Mouse (Mus musculus): ENCODE measurements around the gene Il18rap. TPM values are rescaled to one million over a fixed set of nuclear protein-coding genes. Genes with fewer than 3 reads are reported as not detected.

Il18rap gene
- polyA plus RNA-seq, 2 experiments = 0.73 to 1.1 TPM

GRCm38 (mm10) chr1:40537577-40537976 is 22.4 kb downstream of the Il18rap start:
- H3K4me1 ChIP-seq (replicated peaks; ENCODE audit: control insufficient read depth in 2 of 2, insufficient read depth in 2 of 2, low read length in 1 of 2) = no peaks in the 10 kb centered on the region
- H3K4me2 ChIP-seq (ENCODE audit: low read depth) = no peak overlapping the region
- no peaks in the 10 kb centered on the region for H3K9me3 ChIP-seq (ENCODE audit: control insufficient read depth, low read length)
- 63% methylated on average over 5 of the region's 5 CpGs for WGBS (ENCODE audit: insufficient replicate concordance)
- H3K9ac ChIP-seq (replicated peaks) = no peak overlapping the region
- no peak overlapping the region for H3K4me3 ChIP-seq (ENCODE audit: insufficient read depth in 1 of 2, low read depth in 2 of 2, low read length in 2 of 2)
- TF ChIP-seq EP300 (IDR thresholded peaks at IDR 0.05; ENCODE audit: low read depth) = no peak
- TF ChIP-seq CTCF (IDR thresholded peaks at IDR 0.05; ENCODE audit: low read depth) = no peak
- H3K27me3 ChIP-seq (ENCODE audit: control insufficient read depth, insufficient read depth, low read length) = no peaks in the 10 kb centered on the region
- ATAC-seq (ENCODE audit: insufficient read depth) (no peak), DNase-seq (ENCODE audit: low read depth in 3 of 3, low spot score in 3 of 3) (no peak)
- H3K27ac ChIP-seq = no peak overlapping the region
- no peaks in the 10 kb centered on the region for H3K36me3 ChIP-seq (replicated peaks; ENCODE audit: control insufficient read depth, insufficient read depth, low read depth)

GRCm38 (mm10) chr1:40544650-40545049 is 29.5 kb downstream of the Il18rap start:
- no peak overlapping the region for H3K9ac ChIP-seq (replicated peaks)
- H3K27me3 ChIP-seq (ENCODE audit: control insufficient read depth, insufficient read depth, low read length) = no peaks in the 10 kb centered on the region
- no peak for TF ChIP-seq EP300 (IDR thresholded peaks at IDR 0.05; ENCODE audit: low read depth)
- TF ChIP-seq CTCF (IDR thresholded peaks at IDR 0.05; ENCODE audit: low read depth) = peak; percentile 68
- no peaks in the 10 kb centered on the region for H3K9me3 ChIP-seq (ENCODE audit: control insufficient read depth, low read length)
- H3K4me3 ChIP-seq (ENCODE audit: insufficient read depth in 1 of 2, low read depth in 2 of 2, low read length in 2 of 2) = no peak overlapping the region
- DNase-seq (ENCODE audit: low read depth in 3 of 3, low spot score in 3 of 3) = peak; percentile 12 to 31 (median 27)
- H3K4me2 ChIP-seq (ENCODE audit: low read depth) = no peak overlapping the region
- H3K36me3 ChIP-seq (replicated peaks; ENCODE audit: control insufficient read depth, insufficient read depth, low read depth) = no peaks in the 10 kb centered on the region
- no peak for ATAC-seq (ENCODE audit: insufficient read depth)
- no peaks in the 10 kb centered on the region for H3K4me1 ChIP-seq (replicated peaks; ENCODE audit: control insufficient read depth in 2 of 2, insufficient read depth in 2 of 2, low read length in 1 of 2)
- WGBS (ENCODE audit: insufficient replicate concordance) = 2% methylated on average over 2 of the region's 2 CpGs
- no peak overlapping the region for H3K27ac ChIP-seq

- H3K4me3 ChIP-seq (ENCODE audit: insufficient read depth in 1 of 2, low read depth in 2 of 2, low read length in 2 of 2) = no peak overlapping the region
- WGBS (ENCODE audit: insufficient replicate concordance) = 53% methylated on average over 4 of the region's 4 CpGs
Observed at GRCm38 (mm10) chr1:40546645-40547044, 31.5 kb downstream of the Il18rap start.

GRCm38 (mm10) chr1:40547064-40547572 is 32.0 kb downstream of the Il18rap start:
- no peak overlapping the region for H3K27ac ChIP-seq
- ATAC-seq (ENCODE audit: insufficient read depth) = no peak
- no peaks in the 10 kb centered on the region for H3K4me1 ChIP-seq (replicated peaks; ENCODE audit: control insufficient read depth in 2 of 2, insufficient read depth in 2 of 2, low read length in 1 of 2)
- no peak for DNase-seq (ENCODE audit: low read depth in 3 of 3, low spot score in 3 of 3)
- H3K4me2 ChIP-seq (ENCODE audit: low read depth) = no peak overlapping the region
- no peak for TF ChIP-seq CTCF (IDR thresholded peaks at IDR 0.05; ENCODE audit: low read depth)
- no peak overlapping the region for H3K9ac ChIP-seq (replicated peaks)
- H3K4me3 ChIP-seq (ENCODE audit: insufficient read depth in 1 of 2, low read depth in 2 of 2, low read length in 2 of 2) = no peak overlapping the region
- no peaks in the 10 kb centered on the region for H3K27me3 ChIP-seq (ENCODE audit: control insufficient read depth, insufficient read depth, low read length)
- H3K36me3 ChIP-seq (replicated peaks; ENCODE audit: control insufficient read depth, insufficient read depth, low read depth) = no peaks in the 10 kb centered on the region
- WGBS (ENCODE audit: insufficient replicate concordance) = 72% methylated on average over 11 of the region's 11 CpGs
- no peaks in the 10 kb centered on the region for H3K9me3 ChIP-seq (ENCODE audit: control insufficient read depth, low read length)

More at GRCm38 (mm10) chr1:40546645-40547044, 31.5 kb downstream of the Il18rap start:
- H3K4me1 ChIP-seq (replicated peaks; ENCODE audit: control insufficient read depth in 2 of 2, insufficient read depth in 2 of 2, low read length in 1 of 2) = no peaks in the 10 kb centered on the region
- DNase-seq (ENCODE audit: low read depth in 3 of 3, low spot score in 3 of 3) (no peak), ATAC-seq (ENCODE audit: insufficient read depth) (no peak)
- TF ChIP-seq EP300 (IDR thresholded peaks at IDR 0.05; ENCODE audit: low read depth) (no peak), CTCF (IDR thresholded peaks at IDR 0.05; ENCODE audit: low read depth) (no peak)
- no peaks in the 10 kb centered on the region for H3K9me3 ChIP-seq (ENCODE audit: control insufficient read depth, low read length)
- H3K4me2 ChIP-seq (ENCODE audit: low read depth) = no peak overlapping the region
- H3K9ac ChIP-seq (replicated peaks) = no peak overlapping the region
- no peaks in the 10 kb centered on the region for H3K36me3 ChIP-seq (replicated peaks; ENCODE audit: control insufficient read depth, insufficient read depth, low read depth)
- H3K27me3 ChIP-seq (ENCODE audit: control insufficient read depth, insufficient read depth, low read length) = no peaks in the 10 kb centered on the region
- H3K27ac ChIP-seq = no peak overlapping the region

DNA sequence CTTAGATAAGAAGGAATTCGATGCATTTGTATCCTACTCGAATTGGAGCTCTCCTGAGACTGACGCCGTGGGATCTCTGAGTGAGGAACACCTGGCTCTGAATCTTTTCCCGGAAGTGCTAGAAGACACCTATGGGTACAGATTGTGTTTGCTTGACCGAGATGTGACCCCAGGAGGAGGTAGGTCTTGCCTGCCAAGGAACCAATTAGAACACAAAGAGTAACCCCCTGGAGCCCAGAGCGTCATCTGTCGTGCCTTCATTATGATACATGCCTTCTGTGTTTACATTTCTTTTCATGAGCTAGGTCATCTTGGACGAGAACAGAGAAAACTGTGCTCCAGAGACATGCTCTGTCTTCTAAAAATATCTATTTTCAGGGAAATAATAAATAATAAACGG is 32.6 kb downstream of the Il18rap start:
- WGBS (ENCODE audit: insufficient replicate concordance) = 54% methylated on average over 10 of the region's 10 CpGs
- Histone ChIP-seq H3K4me1 (replicated peaks; ENCODE audit: control insufficient read depth in 2 of 2, insufficient read depth in 2 of 2, low read length in 1 of 2) (no peaks in the 10 kb centered on the region), H3K27ac (no peak overlapping the region), H3K4me3 (ENCODE audit: insufficient read depth in 1 of 2, low read depth in 2 of 2, low read length in 2 of 2) (no peak overlapping the region), H3K36me3 (replicated peaks; ENCODE audit: control insufficient read depth, insufficient read depth, low read depth) (no peaks in the 10 kb centered on the region), H3K27me3 (ENCODE audit: control insufficient read depth, insufficient read depth, low read length) (no peaks in the 10 kb centered on the region), H3K9me3 (ENCODE audit: control insufficient read depth, low read length) (no peaks in the 10 kb centered on the region), H3K4me2 (ENCODE audit: low read depth) (no peak overlapping the region), H3K9ac (replicated peaks) (no peak overlapping the region)
- DNase-seq (ENCODE audit: low read depth in 3 of 3, low spot score in 3 of 3) (no peak), ATAC-seq (ENCODE audit: insufficient read depth) (no peak)
- TF ChIP-seq EP300 (IDR thresholded peaks at IDR 0.05; ENCODE audit: low read depth) (no peak), CTCF (IDR thresholded peaks at IDR 0.05; ENCODE audit: low read depth) (no peak)
